Mouse (Mus musculus) lung, postnatal 25 days (tissue): ENCODE measurements around the gene Grn.
A peak's percentile ranks its signal among the peaks of the same experiment; 100 is the strongest.
"Not testable (repeated sequence)": the region's sequence is repeated elsewhere in the genome, so short reads cannot be mapped to it uniquely, and the experiment has no call there.

Experiments used
- DNase-seq: peaks from one replicate; pipeline ENCODE4 v3.0.0; 2022; ENCODE audit warnings: low spot score

The Grn gene

DNA sequence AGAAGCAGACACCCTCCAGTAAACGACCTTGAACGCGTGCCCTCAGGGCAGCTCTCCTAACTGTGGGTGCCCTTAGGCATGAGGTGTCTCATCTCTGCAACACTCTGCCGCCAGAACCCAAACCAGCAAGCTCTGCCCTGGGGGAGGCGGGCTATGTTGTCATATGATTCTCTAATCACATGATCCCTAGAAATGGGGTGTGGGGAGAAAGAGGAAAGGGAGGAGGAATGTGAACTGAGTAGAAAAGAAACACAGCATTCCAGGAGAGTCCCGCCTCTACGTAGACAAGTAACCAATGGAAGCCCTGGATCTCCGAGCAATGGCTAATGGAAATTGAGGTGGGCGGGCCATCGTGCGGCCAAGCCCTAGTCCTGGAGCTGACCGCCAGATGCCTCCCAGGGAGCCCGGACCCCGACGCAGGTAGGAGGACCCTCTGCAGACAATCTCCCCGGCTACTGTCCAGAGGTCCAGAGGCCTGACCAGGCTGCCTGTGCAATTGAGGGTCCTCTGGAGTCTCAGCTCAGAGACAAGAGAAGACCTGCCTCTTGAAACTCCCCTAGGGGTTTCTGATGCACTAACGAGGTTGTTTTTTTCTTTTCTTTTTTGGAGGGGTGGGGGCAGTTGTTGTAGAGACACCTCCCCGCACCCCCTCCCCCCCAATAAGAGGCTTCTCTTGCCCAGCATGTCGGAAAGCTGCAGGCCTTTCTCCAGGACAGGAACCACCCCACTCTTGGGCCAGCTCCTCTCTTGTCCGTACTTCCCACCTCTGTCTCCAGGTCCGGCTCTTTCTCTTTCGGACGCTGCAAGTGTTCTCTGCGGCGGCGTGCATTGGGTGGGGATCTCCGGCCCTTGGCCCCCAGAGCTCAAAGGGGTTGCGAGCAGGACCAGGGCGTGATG is at the start of gene Grn:
Gene Grn (plus strand): TSS at position 195 of the 897 bp plus-strand sequence.
- peak; percentile 97 for DNase-seq

DNA sequence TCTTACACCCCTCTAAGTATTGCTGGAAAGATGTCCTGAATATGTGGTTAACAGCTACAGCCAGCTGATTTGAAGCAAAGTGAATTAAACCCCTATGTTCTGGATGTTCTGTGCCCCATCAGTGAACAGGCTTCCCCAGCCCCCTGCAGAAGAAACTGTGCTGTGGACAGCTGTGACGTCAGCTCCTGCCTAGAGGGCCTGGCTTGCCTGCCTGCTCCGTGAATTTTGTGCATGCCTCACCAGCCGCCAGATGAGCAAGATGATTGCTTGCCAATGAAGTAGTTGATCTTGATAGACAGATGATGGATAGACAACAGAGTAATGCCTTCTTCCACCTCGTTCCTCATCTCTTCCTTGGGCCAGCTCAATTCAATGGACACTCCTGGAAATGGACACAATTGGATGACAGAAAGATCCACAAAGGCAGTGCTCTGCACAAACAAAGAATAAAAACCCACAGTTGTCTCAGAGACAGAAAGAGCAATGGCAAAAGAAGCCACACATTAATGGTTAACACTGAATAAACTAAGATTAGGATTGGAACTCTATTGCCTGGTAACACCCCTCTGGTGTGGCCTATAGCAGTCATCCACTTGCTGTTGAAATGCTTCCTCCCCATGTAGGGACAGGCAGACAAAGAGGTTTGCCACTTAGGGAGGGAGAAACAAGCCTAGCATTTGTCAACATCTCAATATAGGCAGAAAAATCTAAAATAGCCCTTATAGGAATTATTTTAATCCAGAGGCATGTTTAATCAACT is 48.6 kb upstream of the Grn start:
- DNase-seq: no peak

DNA sequence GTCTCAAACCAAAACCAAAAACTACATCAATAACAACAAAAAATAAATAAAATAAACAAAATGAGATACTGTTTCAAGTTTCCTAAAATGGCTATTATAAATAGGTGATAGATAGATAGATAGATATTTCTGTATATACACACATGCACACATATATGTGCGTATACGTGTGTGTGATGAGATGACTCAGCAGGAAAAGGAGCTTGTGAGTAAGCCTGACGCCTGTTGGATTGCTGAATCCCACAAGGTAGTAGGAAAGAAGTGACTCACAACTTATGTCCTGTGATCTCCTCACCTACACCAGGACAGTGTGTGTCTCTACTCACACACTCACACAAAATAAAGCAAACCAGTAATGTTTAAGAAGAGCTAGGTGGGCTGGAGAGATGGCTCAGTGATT is 47.3 kb upstream of the Grn start:
- no peak for DNase-seq

DNA sequence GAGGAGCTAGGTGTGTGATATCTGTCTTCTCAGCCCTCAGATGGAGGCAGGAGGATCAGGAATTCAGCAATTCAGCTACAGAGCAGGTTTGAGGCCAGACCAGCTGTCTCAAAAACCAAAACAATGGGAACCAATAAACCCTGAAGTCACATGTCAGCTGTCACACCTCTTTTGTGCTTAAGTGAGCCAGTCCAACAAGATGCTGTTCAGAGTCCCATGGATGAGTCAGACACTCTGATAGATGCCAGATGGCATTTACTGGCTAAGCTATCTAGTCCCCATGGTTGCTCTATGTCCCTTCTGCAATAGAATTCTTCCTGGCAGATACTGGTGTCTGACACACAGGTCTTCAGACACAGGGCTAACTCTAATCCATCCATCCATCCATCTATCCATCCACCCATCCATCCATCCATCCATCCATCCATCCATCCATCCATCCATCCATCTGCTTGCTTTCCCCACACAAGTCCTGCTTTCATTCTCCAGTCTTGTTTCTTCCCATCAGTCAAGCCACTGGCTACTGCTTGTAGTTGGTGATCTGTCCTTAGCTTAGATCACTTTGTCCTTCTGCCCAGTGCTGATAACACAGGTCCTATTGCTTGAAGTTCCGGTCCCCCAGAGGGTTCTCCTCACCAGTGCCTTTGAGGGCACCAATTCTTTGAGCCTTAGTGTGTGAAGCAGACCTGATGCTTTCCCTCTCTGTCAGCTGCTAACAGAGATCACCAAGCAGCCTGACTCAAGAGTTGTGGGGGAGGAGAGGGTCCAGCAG is 46.6 kb upstream of the Grn start:
- DNase-seq: no peak

DNA sequence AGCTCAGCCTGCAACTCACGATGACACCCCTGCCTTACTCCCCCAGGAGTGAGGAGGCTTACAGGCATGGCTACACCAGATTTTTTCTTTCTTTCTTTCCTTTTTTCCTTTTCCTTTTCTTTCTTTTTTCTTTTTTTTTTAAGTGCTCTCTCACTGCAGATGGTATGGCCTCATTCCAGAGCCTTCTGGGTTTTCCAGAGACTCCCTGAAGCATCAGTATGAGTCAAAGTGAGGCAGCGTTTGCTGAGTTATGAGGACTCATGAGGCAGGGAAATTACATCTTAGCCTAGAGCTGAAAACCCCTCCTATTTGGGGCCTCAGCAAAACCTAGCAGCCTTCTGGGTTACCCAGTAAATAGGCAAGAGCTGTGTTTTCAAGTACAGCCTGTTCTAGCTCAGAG is 45.7 kb upstream of the Grn start:
- DNase-seq: no peak

DNA sequence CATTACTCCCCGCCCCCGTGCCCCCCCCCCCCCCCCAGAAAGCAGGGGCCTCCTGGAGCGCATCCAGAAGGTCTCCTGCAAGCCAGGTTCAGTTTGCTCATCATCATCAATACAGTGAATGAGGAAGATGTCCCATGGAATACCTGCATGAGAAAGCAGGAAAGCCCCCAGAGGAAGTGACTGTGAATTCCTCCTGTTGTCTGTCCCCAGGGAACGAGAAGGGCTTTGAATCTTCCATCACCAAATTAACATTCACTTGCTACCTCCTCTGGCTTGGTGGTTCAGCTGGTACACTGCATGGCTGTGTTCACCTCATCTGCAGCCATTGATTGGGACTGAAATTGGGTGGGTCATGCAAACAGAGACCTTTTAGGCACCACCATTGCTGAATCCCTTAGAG is 45.0 kb upstream of the Grn start:
- no peak for DNase-seq

DNA sequence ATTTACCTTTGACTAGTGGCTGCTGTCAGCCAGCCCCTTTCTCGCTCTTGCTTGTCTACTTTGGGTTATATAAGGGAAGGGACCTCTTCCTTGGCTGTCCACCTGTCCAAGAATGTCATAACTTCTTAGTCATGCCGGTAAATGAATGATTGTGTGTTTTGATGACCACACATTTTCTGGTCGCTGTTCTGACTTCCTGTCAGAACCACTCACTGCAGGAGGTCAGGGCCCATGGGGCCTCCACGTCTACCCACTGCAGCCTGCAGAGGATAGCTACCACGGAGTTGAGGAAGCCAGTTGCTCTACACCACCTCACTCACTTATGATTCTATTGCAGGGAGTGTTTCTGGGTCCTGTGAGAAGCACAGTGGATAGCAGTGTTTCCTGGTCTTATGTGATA is 44.0 kb upstream of the Grn start:
- no peak for DNase-seq

DNA sequence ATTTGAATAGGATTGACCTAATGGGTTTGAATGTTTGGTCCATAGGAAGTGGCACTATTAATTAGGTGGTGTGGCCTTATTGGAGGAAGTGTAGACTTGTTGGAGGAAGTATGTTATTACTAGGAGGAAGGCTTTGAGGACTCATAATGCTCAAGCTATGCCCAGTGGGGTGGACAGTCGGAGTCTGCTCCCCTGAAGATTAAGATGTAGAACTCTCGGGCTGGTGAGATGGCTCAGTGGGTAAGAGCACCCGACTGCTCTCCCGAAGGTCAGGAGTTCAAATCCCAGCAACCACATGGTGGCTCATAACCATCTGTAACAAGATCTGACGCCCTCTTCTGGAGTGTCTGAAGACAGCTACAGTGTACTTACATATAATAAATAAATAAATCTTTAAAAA is 40.7 kb upstream of the Grn start:
- DNase-seq: not testable (repeated sequence)

DNA sequence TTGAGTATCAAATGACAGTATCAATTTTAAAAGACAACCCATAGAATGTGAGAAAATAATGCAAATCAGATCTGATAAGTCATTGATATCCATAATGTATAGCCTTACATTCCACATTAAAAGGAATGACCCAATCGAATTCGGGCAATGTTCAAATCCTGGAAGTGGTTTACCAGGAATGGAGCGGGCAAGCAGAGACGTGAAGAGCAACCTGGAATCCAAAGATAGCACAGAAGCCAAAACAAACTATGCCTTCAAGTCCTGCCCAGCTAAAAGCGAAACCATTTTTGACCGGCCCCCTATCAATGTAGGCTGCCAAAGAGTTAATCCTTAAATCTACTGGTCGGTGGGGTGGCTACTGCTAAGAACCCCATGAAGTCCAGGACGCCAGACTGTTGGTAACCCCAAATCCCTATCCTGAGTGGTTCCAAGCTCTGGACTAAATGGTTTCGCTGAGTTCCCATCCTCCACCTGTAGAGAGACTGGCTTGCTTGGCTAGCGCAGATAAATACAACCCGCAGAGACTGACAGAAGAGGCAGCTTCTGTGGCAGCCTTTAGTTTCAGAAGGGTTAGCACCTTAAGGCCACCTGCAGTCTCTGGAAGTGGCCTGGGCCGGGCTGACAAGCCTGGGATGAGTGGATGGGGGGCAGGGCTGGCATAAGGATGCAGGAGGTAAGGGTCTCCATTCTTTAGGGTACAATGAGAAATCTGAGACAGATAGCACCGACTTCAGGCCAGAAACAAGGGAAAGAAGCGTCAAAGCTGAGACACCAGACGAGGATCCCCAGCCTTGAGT is 37.5 kb upstream of the Grn start:
- DNase-seq: no peak

DNA sequence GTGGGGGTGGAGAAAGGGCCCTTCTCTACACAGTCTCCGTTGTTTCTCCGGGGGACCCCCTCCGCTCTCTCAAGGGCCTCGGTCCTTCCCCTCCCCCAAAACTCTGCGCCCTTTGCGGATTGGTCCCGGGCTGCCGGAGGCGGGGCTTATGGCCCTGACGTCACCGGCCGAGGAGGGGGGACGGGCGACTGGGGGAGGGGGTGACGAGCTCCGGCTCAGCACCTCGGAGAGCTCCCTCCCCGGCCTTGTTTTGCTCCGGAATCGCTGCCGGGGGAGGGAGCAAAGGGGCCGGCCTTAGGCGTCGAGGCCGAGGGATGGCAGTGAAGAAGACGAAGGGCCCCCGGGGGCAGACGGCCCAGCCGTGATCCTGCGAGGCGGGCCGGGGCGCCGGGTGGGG is 36.9 kb upstream of the Grn start, which contains the start of gene Rundc3a:
Gene Rundc3a (plus strand): TSS at position 166 of the 397 bp plus-strand sequence.
- peak; percentile 65 for DNase-seq

DNA sequence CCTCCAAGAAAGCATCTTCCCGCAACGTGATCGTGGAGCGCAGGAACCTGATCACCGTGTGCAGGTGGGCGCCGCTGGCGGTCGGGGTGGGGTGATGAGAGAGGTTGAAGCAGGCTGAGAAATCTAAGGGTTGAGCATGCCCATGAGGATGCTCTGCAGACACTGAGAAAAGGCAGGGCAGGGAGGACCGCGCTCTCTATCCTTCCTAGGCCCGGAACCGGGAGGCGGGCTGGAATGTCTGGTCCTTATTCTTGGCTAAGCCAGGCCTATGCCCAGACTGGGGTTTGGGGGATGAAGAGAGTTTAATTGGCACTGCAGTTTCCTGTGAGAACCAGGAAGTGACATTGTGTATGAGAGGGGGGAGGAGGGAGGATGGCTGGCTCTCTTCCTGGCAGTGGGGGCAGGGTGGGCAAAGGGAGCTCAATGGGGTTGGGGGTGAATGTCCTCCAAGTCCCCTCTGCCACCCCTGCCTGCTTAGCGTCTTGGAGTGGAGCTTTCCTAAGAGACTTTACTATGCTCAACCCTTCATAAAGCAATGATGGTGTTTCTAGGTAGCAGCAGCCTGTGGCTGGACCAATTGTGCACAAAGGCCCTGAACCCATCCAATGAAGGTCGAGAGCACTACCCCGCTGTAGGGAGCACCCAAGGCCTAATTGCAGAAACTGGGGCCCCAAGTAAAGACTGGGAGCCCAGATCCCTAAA is 36.2 kb upstream of the Grn start:
- DNase-seq: no peak

DNA sequence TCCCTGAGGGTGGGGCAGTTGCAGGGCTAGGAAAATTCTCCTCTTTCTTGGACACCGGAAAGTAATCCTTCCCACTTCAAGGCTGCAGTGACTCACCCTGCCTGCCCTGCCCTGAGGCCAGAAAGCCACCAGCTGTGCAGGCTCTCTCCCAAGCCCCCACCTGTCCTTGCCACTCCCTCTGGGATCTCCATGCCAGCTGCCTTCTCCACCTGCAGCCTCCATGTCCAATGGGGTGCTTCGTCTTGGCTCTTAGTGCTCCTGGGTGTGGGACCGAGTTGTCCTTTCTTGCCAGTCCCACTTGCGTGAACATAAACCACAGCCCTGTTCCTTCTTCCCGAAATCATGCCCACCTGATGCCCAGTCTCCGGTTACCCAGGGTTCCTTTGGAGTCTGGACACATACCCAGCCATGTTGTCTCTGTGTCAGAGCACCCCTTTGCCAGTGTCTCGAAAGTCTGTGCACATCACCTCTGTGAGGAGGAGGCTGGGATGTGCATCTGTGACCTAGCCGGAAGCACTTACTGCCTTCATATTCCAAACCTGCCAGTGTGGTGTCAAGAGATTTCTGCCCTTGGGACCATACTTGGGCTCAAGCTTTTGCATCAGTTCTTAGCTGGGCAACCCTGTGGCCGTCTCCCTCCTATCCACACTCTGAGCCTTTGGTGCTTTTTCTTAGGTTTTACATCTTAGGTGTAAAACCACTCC is 35.5 kb upstream of the Grn start:
- DNase-seq: no peak

DNA sequence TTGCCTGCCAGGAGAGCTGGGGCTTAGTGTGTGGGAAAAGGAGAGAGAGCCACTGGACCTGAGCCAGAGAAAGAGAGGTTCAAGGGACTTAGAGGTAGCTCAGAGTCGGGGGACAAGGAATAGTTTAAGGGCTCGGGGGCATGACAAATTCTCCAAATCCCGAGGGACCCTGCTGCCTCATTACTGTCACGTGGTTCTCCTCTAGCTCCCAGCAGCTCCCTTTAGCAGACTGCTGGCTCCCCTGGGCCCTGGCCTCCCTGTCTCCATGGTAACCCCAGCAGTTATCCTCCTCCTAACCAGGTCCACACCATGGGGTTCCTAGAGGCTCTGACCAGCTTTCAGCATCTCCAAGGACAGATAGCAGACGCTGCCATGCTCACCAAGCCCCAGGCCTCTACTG is 34.9 kb upstream of the Grn start:
- DNase-seq: no peak

DNA sequence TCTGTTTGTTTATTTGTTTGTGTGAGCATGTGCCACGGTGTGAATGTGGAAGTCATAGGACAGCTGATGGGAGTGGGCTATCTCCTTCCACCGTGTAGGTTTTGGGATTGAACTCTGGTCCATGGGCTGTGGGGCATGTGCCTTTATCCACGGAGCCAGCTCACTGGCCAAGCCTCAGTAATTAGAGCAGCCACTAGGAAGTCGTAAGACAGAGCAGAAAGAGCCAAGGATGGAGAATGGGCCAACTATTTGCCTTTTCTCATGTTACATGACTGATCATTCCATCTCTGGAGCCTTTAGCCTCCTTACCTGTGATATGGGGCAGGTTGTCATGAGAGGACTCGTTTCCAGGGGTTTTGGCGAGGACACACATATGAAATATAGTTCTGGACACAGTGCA is 33.9 kb upstream of the Grn start:
- no peak for DNase-seq

DNA sequence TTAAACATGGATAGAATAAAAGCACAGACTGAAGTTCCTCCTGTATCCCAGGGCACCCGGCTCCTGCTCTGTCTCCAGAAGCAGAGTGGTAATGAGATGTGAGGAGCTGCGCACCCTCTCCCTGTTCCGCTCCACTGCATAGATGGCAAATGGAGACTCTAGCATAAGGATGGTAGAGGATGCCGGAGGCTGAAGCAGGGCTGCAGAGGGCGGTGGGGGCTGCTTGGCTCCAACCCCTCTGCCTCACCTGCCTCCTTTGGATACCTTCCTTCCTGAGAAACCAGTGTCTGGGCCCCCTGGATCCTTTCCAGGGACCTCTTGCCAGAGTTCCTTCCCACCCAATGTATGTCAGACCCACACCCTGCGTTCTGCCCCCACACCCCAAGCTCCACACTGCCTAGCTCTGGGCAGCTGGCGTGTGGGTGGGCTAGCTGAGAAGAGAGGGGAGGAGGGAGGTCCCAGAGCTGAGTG is 33.4 kb upstream of the Grn start:
- no peak for DNase-seq

DNA sequence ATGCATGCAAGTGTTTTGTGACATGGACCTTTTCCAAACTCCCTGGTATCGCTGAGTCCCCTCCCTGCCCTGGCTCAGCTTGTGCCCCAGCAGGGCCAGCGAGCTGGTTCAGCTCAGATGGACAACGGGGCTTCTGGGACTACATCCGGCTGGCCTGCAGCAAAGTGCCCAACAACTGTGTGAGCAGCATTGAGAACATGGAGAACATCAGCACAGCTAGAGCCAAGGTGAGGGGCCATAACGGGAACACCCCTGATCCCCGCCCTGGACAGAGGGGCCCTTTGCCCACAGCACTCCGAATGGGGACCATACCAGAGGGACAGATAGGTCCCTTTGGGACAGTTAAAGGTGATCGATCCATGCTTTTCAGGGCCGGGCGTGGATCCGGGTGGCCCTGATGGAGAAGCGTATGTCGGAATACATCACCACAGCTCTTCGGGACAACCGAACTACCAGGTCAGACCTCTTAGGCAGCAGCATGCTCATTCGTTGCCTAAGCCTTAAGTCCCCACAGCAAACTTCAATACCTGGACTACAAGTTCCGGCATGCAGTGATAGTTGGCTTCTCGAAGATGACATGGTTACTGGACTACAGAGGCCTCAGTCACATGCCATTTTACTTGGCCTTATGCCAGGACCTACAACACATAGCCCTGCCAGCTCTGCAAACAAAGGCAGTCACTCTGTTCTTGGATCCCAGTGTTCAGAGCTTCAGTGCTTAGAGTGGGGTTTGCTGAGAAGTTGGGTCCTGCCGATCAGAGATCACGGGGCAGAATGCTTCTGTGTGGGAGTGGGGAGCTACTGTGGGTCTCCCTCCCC is 31.9 kb upstream of the Grn start:
- DNase-seq: no peak

DNA sequence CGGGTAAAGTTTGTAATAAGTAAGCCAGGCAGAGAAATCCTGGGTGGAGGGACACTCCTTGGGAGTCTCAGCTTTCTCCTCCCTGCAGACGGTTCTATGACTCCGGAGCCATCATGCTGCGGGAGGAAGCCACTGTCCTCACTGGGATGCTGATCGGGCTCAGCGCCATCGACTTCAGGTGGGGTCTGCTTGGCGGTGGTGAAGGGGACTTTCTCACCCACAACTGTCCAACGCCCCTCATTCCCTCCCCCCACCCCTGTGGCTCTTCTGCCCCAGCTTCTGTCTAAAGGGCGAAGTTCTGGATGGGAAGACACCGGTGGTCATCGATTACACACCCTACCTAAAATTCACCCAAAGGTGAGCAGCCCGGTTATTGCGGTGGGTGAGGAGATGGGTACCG is 31.0 kb upstream of the Grn start:
- DNase-seq: no peak

DNA sequence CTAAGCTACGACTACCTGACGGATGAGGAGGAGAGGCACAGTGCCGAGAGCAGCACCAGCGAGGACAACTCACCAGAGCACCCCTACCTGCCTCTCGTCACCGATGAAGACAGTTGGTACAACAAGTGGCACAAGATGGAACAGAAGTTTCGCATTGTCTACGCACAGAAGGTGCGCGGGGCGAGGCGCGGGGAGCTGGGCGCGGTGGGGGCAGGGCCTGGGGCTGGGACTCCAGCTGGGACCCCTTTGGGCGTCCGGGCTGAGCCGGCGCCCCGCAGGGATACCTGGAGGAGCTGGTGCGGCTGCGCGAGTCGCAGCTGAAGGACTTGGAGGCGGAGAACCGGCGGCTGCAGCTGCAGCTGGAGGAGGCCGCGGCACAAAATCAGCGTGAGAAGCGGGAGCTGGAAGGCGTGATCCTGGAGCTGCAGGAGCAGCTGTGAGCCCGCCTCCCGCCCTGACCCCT is 30.5 kb upstream of the Grn start:
- no peak for DNase-seq

DNA sequence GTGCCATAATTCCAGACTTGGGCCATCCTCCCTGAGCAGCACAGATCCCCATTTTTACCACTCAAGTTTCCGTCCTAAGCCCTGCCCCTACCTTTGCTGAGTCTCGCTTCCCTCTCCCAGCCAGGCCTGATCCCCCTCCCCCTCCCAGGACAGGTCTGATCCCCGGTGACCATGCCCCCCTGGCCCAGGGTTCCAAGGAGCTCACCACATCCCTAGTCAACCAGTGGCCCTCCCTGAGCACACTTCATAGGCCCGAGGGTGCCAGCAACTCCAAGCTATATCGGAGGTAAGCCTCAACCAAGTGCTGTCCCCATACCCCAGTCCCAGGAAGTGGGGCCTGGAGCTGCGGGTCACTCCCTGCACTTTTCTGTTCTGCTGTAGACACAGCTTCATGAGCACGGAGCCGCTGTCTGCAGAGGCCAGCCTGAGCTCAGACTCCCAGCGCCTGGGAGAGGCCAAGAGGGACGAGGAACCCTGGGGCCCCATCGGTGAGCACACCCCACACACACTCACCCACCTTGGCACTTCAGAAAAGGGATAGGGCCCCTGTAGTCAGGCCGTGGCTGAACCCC is 29.5 kb upstream of the Grn start:
- DNase-seq: no peak
